Mouse (Mus musculus) left cerebral cortex, postnatal 36 days (tissue): ENCODE results near the gene Poldip3. TPM values are rescaled to one million over a fixed set of nuclear protein-coding genes. Genes with fewer than 3 reads are reported as not detected.

Experiments used
- DNase-seq, 2 experiments: peaks; one replicate each; pipeline ENCODE4 v3.0.0; 2021 to 2022; ENCODE audit warnings: low spot score in 2 of 2, mixed read lengths in 1 of 2
- intact Hi-C: fragments of 180-260 bp; cut with DNase I; formaldehyde crosslinking; loops from one replicate; pipeline ENCODE4 v1.15.1; 2025
- total RNA-seq, 2 experiments: library from RNA; stranded (reverse); gene quantifications; 2 replicates each; pipeline ENCODE4 v1.2.3; 2021

The Poldip3 gene
- 10 to 100 TPM; 84.5 to 87.4 TPM for total RNA-seq

- peak; percentile 97 to 98 for DNase-seq
- intact Hi-C loops: loop anchor here (2.0 to 10.0 kb wide), 2 partner anchors 27 to 365 kb away; partner anchors contain the start of genes Rrp7a and Ttll1
Observed at GRCm38 (mm10) chr15:83149196-83150072, at the start of gene Poldip3. Gene Poldip3, minus strand, starts transcription at chr15:83149384.

GRCm38 (mm10) chr15:83193413-83193812, 44.2 kb upstream of the Poldip3 start:
- intact Hi-C loops: no loop called here
- no peak for DNase-seq

- DNase-seq: no peak
- intact Hi-C loops: no loop called here
Observed at GRCm38 (mm10) chr15:83182351-83182750, 33.2 kb upstream of the Poldip3 start.

- DNase-seq: no peak
- intact Hi-C loops: no loop called here
Observed at GRCm38 (mm10) chr15:83181800-83182330, 32.7 kb upstream of the Poldip3 start.

- no peak for DNase-seq
- intact Hi-C loops: no loop called here
Observed at GRCm38 (mm10) chr15:83180004-83180403, 30.8 kb upstream of the Poldip3 start.

- DNase-seq: no peak
- intact Hi-C loops: no loop called here
Observed at GRCm38 (mm10) chr15:83176653-83177052, 27.5 kb upstream of the Poldip3 start.

GRCm38 (mm10) chr15:83173914-83174884, 25.0 kb upstream of the Poldip3 start:
- intact Hi-C loops: no loop called here

GRCm38 (mm10) chr15:83172492-83173429, 23.6 kb upstream of the Poldip3 start, which contains the start of gene Cyb5r3:
Gene Cyb5r3, minus strand, starts transcription at chr15:83172592.
- intact Hi-C loops: no loop called here
- no peak for DNase-seq

More at GRCm38 (mm10) chr15:83173914-83174884, 25.0 kb upstream of the Poldip3 start:
- DNase-seq: no peak

GRCm38 (mm10) chr15:83171712-83172481, 22.7 kb upstream of the Poldip3 start:
- intact Hi-C loops: no loop called here

GRCm38 (mm10) chr15:83170956-83171659, 21.9 kb upstream of the Poldip3 start:
- intact Hi-C loops: no loop called here

More at GRCm38 (mm10) chr15:83171712-83172481, 22.7 kb upstream of the Poldip3 start:
- peak; percentile 94 to 97 for DNase-seq

GRCm38 (mm10) chr15:83169772-83170722, 20.9 kb upstream of the Poldip3 start:
- DNase-seq: no peak
- intact Hi-C loops: no loop called here

More at GRCm38 (mm10) chr15:83170956-83171659, 21.9 kb upstream of the Poldip3 start:
- no peak for DNase-seq

GRCm38 (mm10) chr15:83168875-83169771, 19.9 kb upstream of the Poldip3 start:
- intact Hi-C loops: no loop called here
- DNase-seq: no peak

GRCm38 (mm10) chr15:83168311-83168710, 19.1 kb upstream of the Poldip3 start:
- DNase-seq: no peak
- intact Hi-C loops: no loop called here

- intact Hi-C loops: no loop called here
- DNase-seq: no peak
Observed at GRCm38 (mm10) chr15:83167550-83168065, 18.4 kb upstream of the Poldip3 start.

- no peak for DNase-seq
- intact Hi-C loops: no loop called here
Observed at GRCm38 (mm10) chr15:83167126-83167525, 17.9 kb upstream of the Poldip3 start.
